Mouse (Mus musculus) heart, embryonic 14.5 days (tissue): ENCODE measurements around the gene Tescl. TPM values are rescaled to one million over a fixed set of nuclear protein-coding genes. Genes with fewer than 3 reads are reported as not detected.

Experiments used
- ATAC-seq: fragments of 200-750 bp; cut with Nextera tagmentation; 2 replicates; pipeline ENCODE4 v1.8.0; 2017; ENCODE audit warnings: low read depth, moderate TSS enrichment; ENCODE audit not compliant: insufficient number of reproducible peaks, insufficient read depth, low FRiP score
- H3K27ac ChIP-seq, 2 experiments: fragments of 200-500 bp in 1 of 2; fragments of 300-500 bp in 1 of 2; sonication (generic) in 1 of 2; replicated peaks in 1 of 2; 2 replicates each; pipeline ENCODE4 v1.5.1; 2012 to 2014; ENCODE audit warnings: low read depth in 2 of 2, low read length in 2 of 2, control low read depth in 1 of 2, mild to moderate bottlenecking in 1 of 2, mixed read lengths in 1 of 2; ENCODE audit not compliant: control insufficient read depth in 1 of 2, insufficient read depth in 1 of 2
- H3K27me3 ChIP-seq: fragments of 300-500 bp; sonication (generic); 2 replicates; pipeline ENCODE4 v1.6.1; 2014; ENCODE audit warnings: mild to moderate bottlenecking, low read length, control low read depth; ENCODE audit not compliant: control insufficient read depth, insufficient read depth
- H3K36me3 ChIP-seq: fragments of 300-500 bp; sonication (generic); 2 replicates; pipeline ENCODE4 v1.6.1; 2014; ENCODE audit warnings: mild to moderate bottlenecking, control low read depth, low read length, mixed read lengths; ENCODE audit not compliant: control insufficient read depth, insufficient read depth
- H3K4me1 ChIP-seq, 2 experiments: fragments of 200-500 bp in 1 of 2; fragments of 300-500 bp in 1 of 2; sonication (generic) in 1 of 2; 2 replicates each; pipeline ENCODE4 v1.6.1; 2012 to 2014; ENCODE audit warnings: low read length in 2 of 2, control low read depth in 1 of 2, mixed read lengths in 1 of 2; ENCODE audit not compliant: control insufficient read depth in 2 of 2, insufficient read depth in 2 of 2
- H3K4me2 ChIP-seq: fragments of 300-500 bp; sonication (generic); 2 replicates; pipeline ENCODE4 v1.6.1; 2014; ENCODE audit warnings: mild to moderate bottlenecking, low read length
- H3K4me3 ChIP-seq, 2 experiments: fragments of 200-500 bp in 1 of 2; fragments of 300-500 bp in 1 of 2; sonication (generic) in 1 of 2; 2 replicates each; pipeline ENCODE4 v1.5.1; 2012 to 2014; ENCODE audit warnings: low read length in 2 of 2, mild to moderate bottlenecking in 2 of 2, control low read depth in 1 of 2, low read depth in 1 of 2, moderate library complexity in 1 of 2; ENCODE audit not compliant: control insufficient read depth in 1 of 2, insufficient read depth in 1 of 2
- H3K9ac ChIP-seq: fragments of 300-500 bp; sonication (generic); 2 replicates; pipeline ENCODE4 v1.6.1; 2014; ENCODE audit warnings: mild to moderate bottlenecking, low read length
- H3K9me3 ChIP-seq: fragments of 300-500 bp; sonication (generic); 2 replicates; pipeline ENCODE4 v1.6.1; 2016; ENCODE audit warnings: low read length, control low read depth; ENCODE audit not compliant: control insufficient read depth
- WGBS: fragments of 180-500 bp; shearing (Covaris S2); extraction: QIAGEN DNeasy Blood & Tissue Kit; methylation state at CpG from one replicate; pipeline ENCODE4 v1.1.7; 2014; 5-methylcytosine and 5-hydroxymethylcytosine counted together
- polyA plus RNA-seq: library from polyadenylated mRNA; unstranded; fragments of >200 nt; fragmentation: Nextera tagmentation; extraction: Ambion mirVana; gene quantifications from 2 replicates; pipeline ENCODE4 v1.2.1, GENCODE M21; 2014

Tescl gene
- polyA plus RNA-seq, 1 experiment from 2014 or later: not detected

GRCm38 (mm10) chr7:24296386-24296785, 37.4 kb downstream of the Tescl start:
- peaks cover 58% of the 10 kb centered on the region for H3K36me3 ChIP-seq
- 90% methylated on average over 7 of the region's 7 CpGs for WGBS
- no peaks in the 10 kb centered on the region for H3K27me3 ChIP-seq
- ATAC-seq: no peak
- no peak overlapping the region for H3K4me3 ChIP-seq
- no peak overlapping the region for H3K27ac ChIP-seq
- no peaks in the 10 kb centered on the region for H3K9me3 ChIP-seq
- H3K9ac ChIP-seq: no peak overlapping the region
- no peak overlapping the region for H3K4me2 ChIP-seq
- peaks cover 5 to 16% of the 10 kb centered on the region in 2 experiments; a peak in 3 of 4 replicates for H3K4me1 ChIP-seq

- no peaks in the 10 kb centered on the region for H3K27me3 ChIP-seq
- H3K4me2 ChIP-seq: no peak overlapping the region
- no peak overlapping the region for H3K9ac ChIP-seq
- H3K9me3 ChIP-seq: no peaks in the 10 kb centered on the region
- peaks cover 3 to 12% of the 10 kb centered on the region in 2 experiments; a peak in 3 of 4 replicates for H3K4me1 ChIP-seq
- peaks cover 68% of the 10 kb centered on the region for H3K36me3 ChIP-seq
- no peak for ATAC-seq
- H3K27ac ChIP-seq: no peak overlapping the region
- no peak overlapping the region for H3K4me3 ChIP-seq
- WGBS: 95% methylated on average over 7 of the region's 7 CpGs
Measured at GRCm38 (mm10) chr7:24295376-24295775, 38.4 kb downstream of the Tescl start.

- H3K9ac ChIP-seq: no peak overlapping the region
Measured at GRCm38 (mm10) chr7:24294763-24295162, 39.0 kb downstream of the Tescl start.

DNA sequence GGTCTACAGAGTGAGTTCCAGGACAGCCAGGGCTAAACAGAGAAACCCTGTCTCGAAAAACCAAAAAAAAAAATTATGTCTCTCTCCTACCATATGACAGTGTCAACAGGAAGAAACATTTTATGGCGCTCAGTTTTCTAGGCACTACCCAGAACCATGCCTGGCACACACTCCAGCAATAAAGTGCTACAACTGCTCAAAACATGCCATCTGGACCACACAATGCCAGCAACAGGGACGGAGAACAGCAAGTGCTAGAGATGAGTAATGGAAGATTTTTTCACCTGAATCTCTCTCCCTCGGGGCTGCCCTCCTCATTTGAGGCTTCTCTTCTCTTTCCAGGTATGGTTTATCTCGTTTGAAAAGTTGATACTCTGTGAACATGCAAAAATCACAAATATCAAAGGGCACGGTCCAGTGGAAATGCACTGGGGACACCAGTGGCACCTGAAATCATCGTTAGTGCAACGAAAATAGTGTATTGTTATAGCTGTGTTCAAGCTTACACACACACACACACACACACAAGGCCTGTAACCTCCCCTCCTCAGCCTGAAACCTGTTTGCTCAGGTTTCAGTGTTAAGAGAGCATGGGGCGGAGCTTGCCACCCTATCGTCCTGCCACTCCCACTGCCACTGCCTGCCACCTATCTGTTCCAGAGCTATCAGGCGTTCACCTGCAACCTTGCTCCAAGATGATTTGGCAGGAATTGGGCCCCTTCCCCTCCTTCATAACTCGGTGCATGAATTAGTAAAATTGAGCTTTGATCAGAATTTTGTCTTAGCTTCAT, 40.5 kb downstream of the Tescl start:
- no peak overlapping the region for H3K27ac ChIP-seq
- H3K27me3 ChIP-seq: no peaks in the 10 kb centered on the region
- WGBS: 84% methylated on average over 12 of the region's 12 CpGs
- H3K4me3 ChIP-seq: no peak overlapping the region
- H3K9me3 ChIP-seq: no peaks in the 10 kb centered on the region
- no peak overlapping the region for H3K9ac ChIP-seq
- peaks cover 77% of the 10 kb centered on the region for H3K36me3 ChIP-seq
- ATAC-seq: no peak
- H3K4me1 ChIP-seq: peaks cover 0 to 6% of the 10 kb centered on the region in 2 experiments; a peak in 1 of 4 replicates
- H3K4me2 ChIP-seq: no peak overlapping the region

More at GRCm38 (mm10) chr7:24294763-24295162, 39.0 kb downstream of the Tescl start:
- no peak for ATAC-seq
- Histone ChIP-seq H3K9me3 (no peaks in the 10 kb centered on the region), H3K27me3 (no peaks in the 10 kb centered on the region), H3K36me3 (peaks cover 74% of the 10 kb centered on the region), H3K4me1 (peaks cover 0 to 9% of the 10 kb centered on the region in 2 experiments; a peak in 1 of 4 replicates), H3K4me2 (no peak overlapping the region), H3K4me3 (no peak overlapping the region), H3K27ac (no peak overlapping the region)
- WGBS: 98% methylated on average over 4 of the region's 4 CpGs

- 85% methylated on average over 27 of the region's 27 CpGs for WGBS
- H3K27ac ChIP-seq: no peak overlapping the region
- H3K9ac ChIP-seq: no peak overlapping the region
- ATAC-seq: no peak
- no peaks in the 10 kb centered on the region for H3K9me3 ChIP-seq
- no peak overlapping the region for H3K4me3 ChIP-seq
- peaks cover 70% of the 10 kb centered on the region for H3K36me3 ChIP-seq
- no peak overlapping the region for H3K4me2 ChIP-seq
- no peaks in the 10 kb centered on the region for H3K4me1 ChIP-seq
- no peaks in the 10 kb centered on the region for H3K27me3 ChIP-seq
Measured at GRCm38 (mm10) chr7:24291387-24292090, 42.2 kb downstream of the Tescl start.

- no peaks in the 10 kb centered on the region for H3K9me3 ChIP-seq
- 92% methylated on average over 4 of the region's 4 CpGs for WGBS
- ATAC-seq: no peak
- H3K9ac ChIP-seq: no peak overlapping the region
- H3K4me2 ChIP-seq: no peak overlapping the region
- no peaks in the 10 kb centered on the region for H3K4me1 ChIP-seq
- peaks cover 57% of the 10 kb centered on the region for H3K36me3 ChIP-seq
- no peak overlapping the region for H3K27ac ChIP-seq
- H3K27me3 ChIP-seq: no peaks in the 10 kb centered on the region
- no peak overlapping the region for H3K4me3 ChIP-seq
Measured at GRCm38 (mm10) chr7:24290106-24290693, 43.5 kb downstream of the Tescl start.

DNA sequence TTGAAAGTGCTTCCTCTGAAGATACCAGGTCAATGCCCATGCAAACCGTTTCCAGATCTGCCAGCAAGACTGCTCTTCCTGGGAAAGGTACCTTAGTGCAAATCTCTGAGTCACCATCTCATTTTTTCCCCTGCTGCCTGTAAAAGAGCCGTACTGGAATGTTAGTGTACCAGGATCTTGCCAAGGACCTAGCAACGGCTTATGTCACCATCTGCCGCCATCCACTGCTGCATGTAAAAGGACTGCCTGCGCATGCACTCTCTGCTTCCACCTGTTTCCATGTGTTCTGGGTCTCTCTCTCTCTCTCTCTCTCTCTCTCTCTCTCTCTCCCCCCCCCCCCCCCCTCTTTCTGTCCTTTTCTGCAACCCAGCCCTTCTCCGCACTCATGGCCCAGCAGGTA, 45.2 kb downstream of the Tescl start:
- Histone ChIP-seq H3K9me3 (no peaks in the 10 kb centered on the region), H3K9ac (no peak overlapping the region), H3K36me3 (peaks cover 40% of the 10 kb centered on the region)

More for the DNA sequence above, 45.2 kb downstream of the Tescl start:
- no peak overlapping the region for H3K4me3 ChIP-seq
- H3K4me2 ChIP-seq: no peak overlapping the region
- no peaks in the 10 kb centered on the region for H3K27me3 ChIP-seq
- no peak for ATAC-seq
- no peaks in the 10 kb centered on the region for H3K4me1 ChIP-seq
- H3K27ac ChIP-seq: no peak overlapping the region
- WGBS: 83% methylated on average over 6 of the region's 6 CpGs
